Mouse (Mus musculus): Measurements from ENCODE around the gene Rapgef4. TPM values are rescaled to one million over a fixed set of nuclear protein-coding genes. Genes with fewer than 3 reads are reported as not detected.
A peak's percentile ranks its signal among the peaks of the same experiment; 100 is the strongest.

Rapgef4 gene
- total and polyA plus RNA-seq, 2 experiments from 2014 or later, result 5.3 to 5.5 TPM

GRCm38 (mm10) chr2:72288932-72289534 lies 308.0 kb downstream of the Rapgef4 start:
- Histone ChIP-seq H3K27ac (ENCODE audit: low read depth) (no peak overlapping the region), H3K36me3 (replicated peaks; ENCODE audit: control insufficient read depth, insufficient read depth, low read length) (peaks cover 5% of the 10 kb centered on the region; the same call in 1 of the 2 replicates), H3K9ac (replicated peaks; ENCODE audit: low read depth, low read length) (no peak overlapping the region), H3K4me1 (ENCODE audit: control insufficient read depth, insufficient read depth) (peaks cover 21% of the 10 kb centered on the region), H3K4me3 (ENCODE audit: low read depth, low read length) (no peak overlapping the region), H3K4me2 (ENCODE audit: low read depth, low read length) (no peak overlapping the region), H3K27me3 (ENCODE audit: control insufficient read depth, insufficient read depth, low read length) (no peaks in the 10 kb centered on the region), H3K9me3 (replicated peaks; ENCODE audit: control insufficient read depth, low read length) (no peaks in the 10 kb centered on the region)
- no peak for ATAC-seq (ENCODE audit: insufficient read depth, low read depth)
- TF ChIP-seq EP300 (IDR thresholded peaks at IDR 0.05; ENCODE audit: low read depth) (no peak), CTCF (IDR thresholded peaks at IDR 0.05; ENCODE audit: low read depth) (no peak)
- DNase-seq (ENCODE audit: low spot score), result no peak
- whole genome bisulfite sequencing, result 69% methylated on average over 11 of the region's 11 CpGs

- ATAC-seq (ENCODE audit: insufficient read depth, low read depth) (no peak), DNase-seq (ENCODE audit: low spot score) (no peak)
- no peaks in the 10 kb centered on the region for H3K27me3 ChIP-seq (ENCODE audit: control insufficient read depth, insufficient read depth, low read length)
- H3K9me3 ChIP-seq (replicated peaks; ENCODE audit: control insufficient read depth, low read length), result no peaks in the 10 kb centered on the region
- no peak for TF ChIP-seq EP300 (IDR thresholded peaks at IDR 0.05; ENCODE audit: low read depth)
- peaks cover 18% of the 10 kb centered on the region for H3K4me1 ChIP-seq (ENCODE audit: control insufficient read depth, insufficient read depth)
- peaks cover 11% of the 10 kb centered on the region for H3K36me3 ChIP-seq (replicated peaks; ENCODE audit: control insufficient read depth, insufficient read depth, low read length)
- no peak overlapping the region for H3K4me2 ChIP-seq (ENCODE audit: low read depth, low read length)
- H3K9ac ChIP-seq (replicated peaks; ENCODE audit: low read depth, low read length), result no peak overlapping the region
- no peak overlapping the region for H3K4me3 ChIP-seq (ENCODE audit: low read depth, low read length)
- 89% methylated on average over 1 of the region's 1 CpGs for WGBS
- H3K27ac ChIP-seq (ENCODE audit: low read depth), result peak overlapping the region; percentile 36; the same call in 1 of the 2 replicates
These were observed 310.1 kb downstream of the Rapgef4 start for GRCm38 (mm10) chr2:72291103-72291502.

- Histone ChIP-seq H3K4me1 (ENCODE audit: control insufficient read depth, insufficient read depth) (peaks cover 17% of the 10 kb centered on the region), H3K4me2 (ENCODE audit: low read depth, low read length) (no peak overlapping the region), H3K27me3 (ENCODE audit: control insufficient read depth, insufficient read depth, low read length) (no peaks in the 10 kb centered on the region), H3K27ac (ENCODE audit: low read depth) (no peak overlapping the region), H3K4me3 (ENCODE audit: low read depth, low read length) (no peak overlapping the region), H3K9me3 (replicated peaks; ENCODE audit: control insufficient read depth, low read length) (no peaks in the 10 kb centered on the region), H3K9ac (replicated peaks; ENCODE audit: low read depth, low read length) (no peak overlapping the region), H3K36me3 (replicated peaks; ENCODE audit: control insufficient read depth, insufficient read depth, low read length) (peaks cover 11% of the 10 kb centered on the region)
- WGBS, result 74% methylated on average over 8 of the region's 8 CpGs
- ATAC-seq (ENCODE audit: insufficient read depth, low read depth) (no peak), DNase-seq (ENCODE audit: low spot score) (no peak)
- no peak for TF ChIP-seq CTCF (IDR thresholded peaks at IDR 0.05; ENCODE audit: low read depth)
- TF ChIP-seq EP300 (IDR thresholded peaks at IDR 0.05; ENCODE audit: low read depth), result no peak
These were observed 311.5 kb downstream of the Rapgef4 start for GRCm38 (mm10) chr2:72292573-72292972.

- no peaks in the 10 kb centered on the region for H3K9me3 ChIP-seq (replicated peaks; ENCODE audit: control insufficient read depth, low read length)
- no peak for ATAC-seq (ENCODE audit: insufficient read depth, low read depth)
- 81% methylated on average over 6 of the region's 6 CpGs for whole genome bisulfite sequencing
- TF ChIP-seq CTCF (IDR thresholded peaks at IDR 0.05; ENCODE audit: low read depth) (no peak), EP300 (IDR thresholded peaks at IDR 0.05; ENCODE audit: low read depth) (no peak)
- no peak overlapping the region for H3K4me3 ChIP-seq (ENCODE audit: low read depth, low read length)
- no peak overlapping the region for H3K9ac ChIP-seq (replicated peaks; ENCODE audit: low read depth, low read length)
- no peak overlapping the region for H3K27ac ChIP-seq (ENCODE audit: low read depth)
- no peaks in the 10 kb centered on the region for H3K27me3 ChIP-seq (ENCODE audit: control insufficient read depth, insufficient read depth, low read length)
- H3K36me3 ChIP-seq (replicated peaks; ENCODE audit: control insufficient read depth, insufficient read depth, low read length), result peaks cover 17% of the 10 kb centered on the region
- no peak overlapping the region for H3K4me2 ChIP-seq (ENCODE audit: low read depth, low read length)
- H3K4me1 ChIP-seq (ENCODE audit: control insufficient read depth, insufficient read depth), result 0 out of 2 replicates have a peak, but pooled peaks cover 2% of the 10 kb centered on the region
- no peak for DNase-seq (ENCODE audit: low spot score)
These were observed 314.0 kb downstream of the Rapgef4 start for GRCm38 (mm10) chr2:72294994-72295393.

- TF ChIP-seq EP300 (IDR thresholded peaks at IDR 0.05; ENCODE audit: low read depth) (no peak), CTCF (IDR thresholded peaks at IDR 0.05; ENCODE audit: low read depth) (no peak)
- peaks cover 26% of the 10 kb centered on the region for H3K36me3 ChIP-seq (replicated peaks; ENCODE audit: control insufficient read depth, insufficient read depth, low read length)
- peak overlapping the region; percentile 77 for H3K27ac ChIP-seq (ENCODE audit: low read depth)
- DNase-seq (ENCODE audit: low spot score) (no peak), ATAC-seq (ENCODE audit: insufficient read depth, low read depth) (no peak)
- H3K27me3 ChIP-seq (ENCODE audit: control insufficient read depth, insufficient read depth, low read length), result no peaks in the 10 kb centered on the region
- H3K4me2 ChIP-seq (ENCODE audit: low read depth, low read length), result peak overlapping the region; percentile 45
- 0 out of 2 replicates have a peak overlapping the region, but pooled peaks have one; percentile 6 for H3K9ac ChIP-seq (replicated peaks; ENCODE audit: low read depth, low read length)
- H3K9me3 ChIP-seq (replicated peaks; ENCODE audit: control insufficient read depth, low read length), result no peaks in the 10 kb centered on the region
- H3K4me3 ChIP-seq (ENCODE audit: low read depth, low read length), result peak overlapping the region; percentile 9; the same call in 1 of the 2 replicates
- H3K4me1 ChIP-seq (ENCODE audit: control insufficient read depth, insufficient read depth), result no peaks in the 10 kb centered on the region
- WGBS, result 62% methylated on average over 10 of the region's 10 CpGs
These were observed 316.1 kb downstream of the Rapgef4 start for GRCm38 (mm10) chr2:72296984-72297715.
